Mouse (Mus musculus): ENCODE measurements around the gene Prkn.

Gene Prkn

DNA sequence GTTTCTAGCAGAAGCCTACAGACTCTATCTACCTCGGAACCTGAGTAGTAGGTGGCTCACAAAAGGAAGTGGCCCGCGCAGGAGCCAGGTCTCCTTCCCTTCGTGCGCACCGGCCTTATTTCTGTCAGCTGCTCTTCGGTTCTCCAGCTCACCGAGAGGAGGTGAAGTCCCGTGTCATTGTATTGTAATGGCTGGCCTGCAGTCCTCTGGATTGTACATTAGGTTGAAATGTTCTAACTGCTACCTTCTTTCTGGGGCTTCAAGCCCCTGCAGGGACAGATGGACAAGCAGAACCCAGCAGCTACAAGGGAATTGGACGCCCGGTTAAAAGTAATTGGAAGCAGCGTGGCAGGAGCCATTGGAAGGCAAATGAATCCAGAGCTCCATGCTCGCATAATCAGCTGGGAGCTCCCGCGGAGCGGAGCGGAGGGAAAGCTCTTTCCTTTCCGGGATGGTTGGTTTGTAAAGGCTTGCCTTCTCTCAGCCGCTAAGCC is 1072.7 kb downstream of the Prkn start:
- peak; percentile 62 for DNase-seq (ENCODE audit: extremely low spot score)

DNA sequence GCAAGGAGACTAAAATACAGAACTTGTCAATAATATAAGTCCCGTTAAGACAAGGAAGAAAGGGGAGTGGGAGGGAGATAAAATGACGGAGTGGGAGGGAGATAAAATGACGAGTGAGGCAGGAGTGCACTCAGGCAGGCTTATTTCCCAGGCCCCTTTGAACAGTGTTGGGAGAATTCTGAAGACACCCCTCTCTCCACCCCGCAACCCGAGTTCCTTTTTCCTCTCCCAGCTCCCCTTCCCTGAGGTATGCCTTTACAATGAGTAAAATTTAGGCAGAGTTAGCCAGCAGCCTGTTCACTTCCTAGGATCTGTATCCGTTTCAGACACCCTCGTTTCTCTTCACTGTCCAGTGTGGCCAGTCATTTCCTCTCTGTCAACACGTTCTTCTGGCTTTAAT is 1073.4 kb downstream of the Prkn start:
- DNase-seq (ENCODE audit: extremely low spot score), result peak; percentile 16

DNA sequence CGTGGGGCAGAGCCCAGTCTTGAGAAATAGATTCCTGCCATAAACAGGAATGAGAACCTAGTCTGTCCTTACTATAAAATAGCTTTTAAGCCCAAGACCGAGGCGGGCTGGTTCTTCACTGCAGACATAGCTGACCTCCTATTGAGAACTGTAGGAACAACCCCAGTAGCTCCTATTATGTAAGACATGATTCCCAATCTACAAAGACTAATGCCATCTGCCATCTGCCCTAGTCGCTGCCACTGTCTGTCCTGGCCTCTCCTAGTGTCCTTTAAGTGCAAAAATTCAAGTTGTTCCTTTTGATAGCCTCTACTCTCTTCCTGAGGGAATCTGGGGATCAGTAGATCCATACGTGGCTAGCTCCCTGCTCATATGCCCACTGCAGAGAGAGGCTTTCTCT is 1074.3 kb downstream of the Prkn start:
- no peak for DNase-seq (ENCODE audit: extremely low spot score)

DNA sequence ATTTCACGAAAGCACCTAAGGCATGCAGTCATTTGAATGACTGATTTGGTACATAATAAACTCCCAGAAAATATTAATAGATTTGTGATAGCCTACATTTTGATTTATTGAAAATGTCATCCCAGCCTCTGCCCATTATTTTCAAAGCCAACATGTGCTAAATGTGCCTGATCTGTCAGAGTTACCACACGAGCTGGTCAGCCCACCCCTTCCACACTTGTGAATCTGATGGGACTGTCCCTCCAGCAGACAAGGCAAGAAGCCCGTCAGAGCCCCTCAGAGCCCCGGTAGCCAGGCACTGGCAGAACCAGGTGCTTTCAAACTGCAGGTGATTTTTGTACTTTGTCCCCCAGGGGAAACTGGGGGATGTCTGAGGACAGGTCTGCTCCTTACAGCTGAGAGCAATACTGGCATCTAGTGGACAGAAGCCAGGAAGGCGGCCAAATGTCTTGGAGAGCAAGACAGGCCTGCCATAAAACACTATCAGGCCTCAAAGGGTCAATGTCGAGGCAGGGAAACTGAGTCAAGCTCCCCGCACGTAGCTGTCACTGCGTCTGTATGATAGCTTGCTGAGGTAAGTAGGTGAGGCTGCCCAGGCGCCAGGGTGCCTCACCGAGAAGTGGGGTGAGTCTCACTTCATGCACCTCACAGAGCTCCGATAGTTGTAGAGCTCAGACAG is 1078.1 kb downstream of the Prkn start:
- peak; percentile 46 for DNase-seq (ENCODE audit: extremely low spot score)

DNA sequence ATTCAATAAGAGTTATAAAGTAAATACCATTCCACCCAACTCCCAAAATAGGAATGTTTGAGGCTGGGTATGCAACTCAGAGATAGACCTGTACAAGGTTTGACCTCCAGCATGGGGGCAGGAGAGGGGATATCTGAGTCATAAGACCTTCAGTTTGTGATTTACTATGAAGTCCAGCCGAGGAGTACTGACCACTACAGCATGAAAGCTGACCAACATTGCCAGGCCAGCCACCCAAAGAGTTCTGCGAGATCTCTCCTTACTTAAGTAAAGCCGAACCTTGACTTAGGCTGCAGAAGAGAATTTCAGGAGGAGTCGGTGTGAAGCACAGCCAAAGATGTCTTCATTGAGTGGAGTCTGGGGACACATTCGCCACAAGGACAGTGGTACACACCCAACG is 1079.4 kb downstream of the Prkn start:
- no peak for DNase-seq (ENCODE audit: extremely low spot score)

DNA sequence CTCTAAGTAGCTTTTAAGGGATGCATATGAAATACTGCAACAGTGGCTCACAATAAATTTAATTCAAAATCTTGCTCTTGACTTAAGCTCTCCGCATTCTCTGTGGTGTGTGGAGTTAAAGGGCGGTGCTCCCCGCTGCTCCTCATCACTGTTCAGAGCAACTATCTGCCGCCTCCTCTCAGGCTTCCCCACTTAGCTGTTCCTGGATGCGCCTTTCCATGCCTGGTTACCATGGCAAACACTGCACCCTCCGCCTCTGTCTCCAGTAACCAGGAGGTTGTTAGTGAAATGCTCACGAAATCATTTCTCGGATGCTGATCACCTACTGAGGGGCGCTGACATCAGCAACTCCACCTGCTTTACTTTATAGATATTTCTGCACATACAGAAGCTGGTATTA is 1080.8 kb downstream of the Prkn start:
- DNase-seq (ENCODE audit: extremely low spot score), result no peak

DNA sequence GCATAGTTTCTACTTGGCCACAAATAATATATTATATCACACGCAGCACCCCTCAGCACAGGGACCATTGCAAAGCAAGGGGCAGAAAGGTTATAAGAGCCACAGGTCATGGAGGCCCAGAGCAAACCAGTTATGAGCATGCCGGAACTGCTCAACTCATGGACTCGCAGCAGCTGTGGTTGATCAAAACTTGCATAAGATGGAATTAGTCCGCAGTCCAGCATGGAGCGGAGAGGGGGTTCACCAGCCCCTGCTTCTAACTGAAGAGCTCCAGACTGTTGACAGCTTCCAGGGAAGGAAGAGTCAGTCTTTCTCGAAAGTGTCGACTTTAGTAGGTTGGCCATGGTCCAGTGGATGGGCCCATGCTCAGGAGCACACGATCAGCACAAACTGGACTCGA is 1083.8 kb downstream of the Prkn start:
- DNase-seq (ENCODE audit: extremely low spot score), result no peak

DNA sequence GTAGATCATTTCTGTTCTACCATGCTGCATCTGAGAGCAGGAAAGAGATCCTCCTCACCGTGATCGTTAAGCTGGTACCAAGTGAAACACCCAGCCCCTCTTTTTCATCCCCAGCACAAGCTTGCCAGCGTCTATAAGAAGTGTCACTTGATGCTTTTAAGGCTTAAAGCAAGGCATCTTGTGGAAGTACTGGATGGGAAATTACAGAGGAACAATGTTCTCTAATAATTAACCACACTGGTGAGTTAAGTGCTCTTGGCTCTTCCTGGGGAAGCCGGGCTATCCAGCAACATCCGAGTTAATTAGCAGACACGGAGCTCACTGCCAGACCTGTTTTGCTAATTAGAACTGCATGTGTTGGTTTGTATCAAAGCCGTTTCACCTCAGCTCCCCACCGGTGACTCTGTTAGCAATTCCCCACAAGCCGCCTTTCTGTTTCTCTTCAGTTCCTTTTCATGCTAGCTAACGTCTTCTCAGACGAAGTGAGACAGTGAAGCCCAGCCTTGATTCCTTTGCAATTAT is 1086.7 kb downstream of the Prkn start:
- DNase-seq (ENCODE audit: extremely low spot score), result no peak

DNA sequence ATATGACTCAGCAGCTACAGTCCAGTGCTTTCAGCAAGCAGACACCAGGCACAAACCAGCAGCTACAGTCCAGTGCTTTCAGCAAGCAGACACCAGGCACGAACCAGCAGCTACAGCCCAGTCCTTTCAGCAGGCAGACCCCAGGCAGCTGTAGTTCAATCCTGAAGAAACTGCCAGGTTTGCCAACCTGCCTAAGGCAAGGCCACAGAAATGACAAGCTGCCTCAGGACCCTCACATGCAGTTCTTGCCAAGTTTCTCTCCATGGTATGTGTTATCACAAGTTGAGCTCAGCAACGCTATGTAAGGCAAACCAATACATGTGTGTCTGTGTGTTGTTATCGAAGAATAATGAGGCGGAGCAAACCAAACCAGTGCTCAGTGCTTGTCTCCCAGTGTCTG is 1091.5 kb downstream of the Prkn start:
- no peak for DNase-seq (ENCODE audit: extremely low spot score)

DNA sequence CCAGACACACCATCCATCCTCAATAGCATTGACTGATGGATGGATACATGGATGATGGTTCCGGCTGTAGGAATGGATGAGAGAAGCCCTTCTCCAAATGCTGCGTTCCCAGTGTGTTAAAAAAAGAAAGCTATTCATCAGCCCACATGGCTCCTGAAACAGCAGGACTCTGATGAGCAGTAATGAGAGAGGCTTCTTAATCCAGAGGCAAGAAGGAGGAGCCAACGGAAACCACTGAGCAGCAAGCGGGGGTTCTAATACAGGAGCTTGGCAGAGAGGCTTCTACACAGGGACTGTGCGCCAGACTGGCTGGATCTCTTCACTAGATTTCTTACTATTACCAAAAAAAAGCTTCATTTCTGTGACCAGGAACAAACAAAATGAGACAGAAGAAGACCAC is 1093.6 kb downstream of the Prkn start:
- no peak for DNase-seq (ENCODE audit: extremely low spot score)

DNA sequence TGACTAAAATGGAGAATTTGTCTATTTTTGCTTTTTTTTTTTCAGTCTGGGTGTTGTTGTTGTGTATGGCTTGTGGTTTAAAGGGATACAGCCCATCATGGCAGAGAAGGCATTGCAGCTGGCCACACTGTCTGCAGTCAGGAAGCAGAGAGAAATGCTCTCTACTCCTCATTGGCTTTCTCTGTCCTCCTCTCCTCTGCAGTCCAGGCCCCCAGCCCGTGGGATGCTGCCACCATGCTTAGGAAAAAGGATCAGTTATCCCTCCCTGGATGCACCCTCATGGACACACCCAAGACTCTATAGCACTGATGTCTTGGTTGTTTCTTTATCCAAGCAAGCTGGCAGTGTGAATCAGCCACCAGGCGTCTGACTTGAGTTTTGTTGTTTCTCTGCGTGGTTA is 1107.3 kb downstream of the Prkn start:
- no peak for DNase-seq (ENCODE audit: extremely low spot score)

DNA sequence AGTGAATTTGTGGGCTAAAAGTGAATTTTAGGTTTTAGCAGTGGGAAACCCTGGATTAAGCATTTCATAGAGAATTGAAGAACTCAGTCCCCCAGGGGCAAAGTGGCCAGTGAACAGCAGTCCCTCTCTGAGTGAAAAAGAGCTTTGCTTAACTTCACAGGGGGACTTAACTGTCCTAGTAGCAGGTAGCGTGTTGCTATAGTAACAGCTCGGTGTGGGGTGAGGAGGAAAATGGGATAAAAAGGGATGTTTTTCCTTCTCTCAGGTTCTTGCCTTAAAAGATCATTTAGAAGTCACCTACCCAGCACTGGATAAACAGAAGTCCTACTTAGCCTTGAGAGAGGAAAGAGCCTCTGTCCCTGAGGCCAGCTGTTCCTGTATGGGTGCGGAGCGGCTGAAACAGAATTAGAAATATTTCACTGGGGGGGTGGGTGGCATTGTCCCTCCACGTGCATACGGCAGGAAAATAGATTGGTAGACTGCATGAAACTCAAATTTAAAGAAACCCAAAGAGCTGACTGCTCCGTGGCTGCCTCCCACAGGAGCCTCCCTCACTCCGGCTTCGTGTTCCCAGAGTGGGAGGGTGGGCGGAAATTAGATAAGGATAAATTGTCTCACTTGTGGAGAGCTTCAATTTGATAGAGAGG is 1109.5 kb downstream of the Prkn start:
- no peak for DNase-seq (ENCODE audit: extremely low spot score)

DNA sequence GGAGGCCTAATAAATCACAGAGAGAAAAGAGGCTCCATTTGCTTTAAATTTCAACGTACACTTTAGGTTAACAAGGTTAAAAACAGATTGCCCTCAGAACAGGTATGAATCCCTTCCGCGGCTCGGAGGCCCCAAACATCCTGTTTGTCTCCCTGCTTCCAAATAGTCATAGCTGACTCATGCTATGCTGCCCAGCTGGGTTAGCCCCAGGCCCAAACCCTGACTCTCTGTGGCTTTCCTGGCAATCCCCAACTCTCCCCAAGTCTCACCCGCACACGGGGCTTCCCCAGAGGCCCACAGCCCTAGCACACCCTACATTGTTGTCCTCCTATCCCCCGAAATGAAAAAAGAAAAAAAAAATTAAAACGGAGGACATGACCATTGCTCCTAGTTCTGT is 1110.0 kb downstream of the Prkn start:
- DNase-seq (ENCODE audit: extremely low spot score), result no peak

DNA sequence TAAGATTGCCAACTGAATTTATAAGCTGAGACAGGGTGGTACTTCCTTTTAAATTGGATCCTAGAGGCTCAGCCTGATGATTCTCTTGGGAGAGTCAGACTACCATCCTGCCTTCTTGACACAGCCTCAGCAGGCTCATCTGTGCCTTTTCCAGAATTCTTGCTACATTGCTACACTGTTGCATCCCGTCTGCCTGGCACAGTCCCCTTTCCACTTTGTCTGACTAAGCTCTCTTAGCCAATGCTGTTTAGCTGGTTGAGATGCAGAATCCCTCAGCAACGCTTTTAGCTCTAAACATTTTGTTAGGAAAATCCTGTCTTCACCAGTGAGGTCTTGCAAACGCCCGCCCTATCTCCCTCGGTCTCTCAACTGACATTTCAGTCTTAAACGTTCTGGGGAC is 1115.1 kb downstream of the Prkn start:
- no peak for DNase-seq (ENCODE audit: extremely low spot score)

DNA sequence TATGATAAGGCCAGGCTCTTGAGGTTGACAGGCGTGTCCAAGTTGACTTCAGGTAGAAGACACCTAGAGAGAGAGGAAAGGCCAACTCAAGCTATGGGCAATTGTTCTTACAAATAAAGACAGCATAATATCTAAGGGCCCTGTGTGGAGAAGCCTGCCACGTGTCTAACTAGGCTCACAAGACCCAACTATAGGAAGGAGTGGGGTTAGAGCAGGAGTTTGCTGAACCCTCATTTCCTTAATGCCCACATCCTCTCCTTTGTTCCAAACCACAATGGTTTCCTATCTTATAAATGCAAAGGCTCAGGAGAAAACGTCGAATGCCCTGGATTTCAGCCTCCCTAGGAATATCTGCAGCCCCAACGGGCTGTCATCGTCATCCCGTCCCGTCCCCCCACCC is 1120.3 kb downstream of the Prkn start:
- no peak for DNase-seq (ENCODE audit: extremely low spot score)

DNA sequence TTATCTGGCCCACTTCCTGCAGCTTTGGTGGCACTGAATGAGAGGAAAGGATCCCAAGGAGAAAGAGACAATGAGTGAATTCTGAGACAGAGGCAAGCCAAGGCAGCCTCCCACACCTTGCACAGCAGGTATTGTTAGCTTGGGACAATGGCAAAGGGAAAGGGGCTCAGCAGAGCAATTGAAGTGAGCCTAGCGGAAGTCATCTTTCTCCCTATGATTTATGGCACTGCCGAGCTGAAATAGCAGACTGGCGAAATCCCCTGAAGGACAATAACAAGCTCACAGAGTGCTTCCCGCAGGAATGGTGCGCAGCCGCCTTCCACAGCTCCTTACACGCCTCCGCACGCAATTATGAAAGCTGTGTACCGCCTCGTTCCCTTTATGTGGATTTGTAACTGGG is 1122.6 kb downstream of the Prkn start:
- DNase-seq (ENCODE audit: extremely low spot score), result no peak

DNA sequence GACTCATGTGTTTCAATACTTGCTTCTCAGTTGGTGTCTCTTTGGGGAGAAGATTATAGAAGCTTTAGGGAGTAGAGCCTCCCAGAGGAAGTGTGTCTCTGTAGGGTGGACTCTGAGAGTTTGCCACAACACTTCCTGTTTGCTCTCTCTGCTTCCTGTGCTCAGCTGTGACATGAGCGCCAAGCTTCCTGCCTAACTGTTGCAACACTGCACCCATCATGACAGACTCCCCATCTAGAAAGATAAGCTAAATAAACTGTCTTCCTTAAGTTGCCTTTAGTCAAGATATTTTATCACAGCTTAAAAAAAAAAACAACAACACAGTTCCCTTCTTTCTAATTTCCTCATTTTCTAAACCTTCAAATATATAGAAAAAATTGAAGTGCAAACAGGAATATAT is 1130.0 kb downstream of the Prkn start:
- no peak for DNase-seq (ENCODE audit: extremely low spot score)

DNA sequence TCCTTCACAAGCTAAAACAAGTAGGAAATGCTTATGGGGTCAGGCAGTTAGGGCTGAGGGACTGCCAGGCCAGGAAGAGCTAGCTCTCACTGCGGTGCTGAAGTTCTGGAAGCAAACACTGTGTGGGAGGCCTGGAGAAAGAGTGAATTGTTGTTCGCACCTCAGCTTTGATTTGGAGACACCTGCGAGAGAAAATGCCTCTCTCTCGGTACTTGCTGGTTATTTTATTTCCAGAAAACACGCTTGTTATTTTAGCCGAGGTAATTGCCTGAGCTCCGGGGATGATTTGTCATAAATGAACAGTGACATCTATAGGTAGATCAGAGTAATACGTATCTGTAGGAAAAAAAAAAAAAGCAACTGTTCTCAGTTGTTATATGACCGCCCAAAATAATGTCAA is 1132.4 kb downstream of the Prkn start:
- DNase-seq (ENCODE audit: extremely low spot score), result peak; percentile 32

DNA sequence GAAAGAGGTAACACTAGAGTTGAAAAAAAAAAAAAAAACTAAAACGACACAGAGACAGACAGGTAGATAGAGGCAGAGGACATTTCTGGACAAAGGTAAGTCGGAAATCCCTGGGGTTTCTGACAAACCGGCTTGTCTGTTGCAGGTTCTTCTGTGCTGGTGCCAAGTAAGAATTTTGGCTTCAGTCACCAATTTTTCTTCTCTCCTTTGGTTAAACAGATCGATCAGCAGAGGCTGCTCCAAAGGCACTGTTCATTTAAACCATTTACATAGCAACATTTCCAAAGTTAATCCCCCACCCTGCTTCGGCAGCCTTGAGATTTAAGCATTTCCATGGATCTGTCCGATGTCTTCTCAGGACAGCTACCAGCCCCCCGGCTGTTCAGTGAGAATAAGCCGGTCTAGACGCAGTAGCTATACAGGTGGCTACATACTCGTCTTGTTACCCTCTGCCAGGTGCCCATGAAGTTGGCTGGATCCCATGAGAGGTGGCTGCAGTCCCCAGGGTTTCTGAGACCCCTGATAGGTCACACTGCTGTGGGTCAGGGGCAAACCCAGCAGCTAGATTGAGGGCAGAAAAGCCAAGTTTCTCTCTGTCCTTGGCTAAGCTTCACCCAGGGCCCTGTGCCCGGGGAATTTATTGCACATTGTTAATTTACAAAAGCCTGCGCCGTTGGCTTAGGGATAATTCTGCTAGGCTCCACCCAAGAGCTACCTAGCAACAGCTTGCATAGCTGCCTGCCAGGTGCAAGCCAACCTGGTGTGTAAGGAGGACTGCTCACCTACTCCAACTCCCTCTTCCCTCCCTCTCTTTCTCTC is 1133.0 kb downstream of the Prkn start:
- DNase-seq (ENCODE audit: extremely low spot score), result no peak

DNA sequence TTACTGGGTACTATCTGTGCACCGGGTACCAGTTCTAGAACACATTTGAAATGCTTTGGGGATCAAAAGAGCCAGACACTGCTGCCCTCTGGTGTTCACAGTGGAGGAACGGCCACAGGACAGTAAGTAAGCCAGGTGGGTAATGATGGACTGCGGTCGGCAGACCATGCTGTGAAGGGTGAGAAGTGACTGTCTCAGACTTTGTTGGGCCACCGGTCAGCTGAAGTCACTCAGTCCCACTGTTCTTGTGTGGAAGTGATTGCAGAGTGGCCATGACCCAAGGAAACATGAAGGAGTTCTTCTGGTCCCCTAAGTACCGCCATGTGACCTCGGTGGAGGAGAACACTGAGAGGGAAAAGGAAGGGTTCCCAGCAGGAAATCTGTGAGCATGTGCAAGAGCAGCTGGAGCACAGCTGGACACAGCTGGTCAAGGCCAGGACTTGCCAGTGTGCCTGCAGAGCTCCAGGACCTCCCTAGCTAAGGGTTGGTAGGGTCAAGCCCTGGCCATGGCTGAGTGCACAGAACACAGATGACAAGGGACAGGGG is 1135.0 kb downstream of the Prkn start:
- peak; percentile 39 for DNase-seq (ENCODE audit: extremely low spot score)

DNA sequence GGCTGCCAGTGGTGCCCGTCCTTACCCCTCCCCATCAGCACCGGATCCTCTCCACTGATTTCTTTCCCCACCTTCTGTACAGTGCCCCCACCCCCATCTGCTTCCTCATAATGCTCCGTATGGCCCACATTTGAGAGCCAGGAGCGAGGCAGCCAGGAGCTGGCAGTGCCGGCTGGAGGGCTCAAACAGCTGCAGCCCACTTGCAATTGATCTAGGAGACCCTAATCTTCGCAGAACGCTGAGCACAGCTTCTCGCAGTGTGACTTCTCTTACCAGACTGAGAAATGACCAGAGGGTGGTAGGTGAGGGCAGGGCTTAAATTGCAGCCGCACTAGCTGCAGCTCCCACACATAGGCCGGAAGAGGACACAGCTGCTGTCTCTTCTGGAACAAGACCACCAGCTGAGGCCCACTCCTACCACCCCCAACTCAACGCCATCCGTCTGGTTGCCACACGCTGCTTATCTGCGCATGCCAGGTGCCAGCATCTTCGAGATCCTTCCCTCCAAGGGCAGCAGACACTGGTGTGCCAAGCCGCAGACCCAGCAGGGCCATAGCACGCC is 1138.2 kb downstream of the Prkn start:
- no peak for DNase-seq (ENCODE audit: extremely low spot score)

DNA sequence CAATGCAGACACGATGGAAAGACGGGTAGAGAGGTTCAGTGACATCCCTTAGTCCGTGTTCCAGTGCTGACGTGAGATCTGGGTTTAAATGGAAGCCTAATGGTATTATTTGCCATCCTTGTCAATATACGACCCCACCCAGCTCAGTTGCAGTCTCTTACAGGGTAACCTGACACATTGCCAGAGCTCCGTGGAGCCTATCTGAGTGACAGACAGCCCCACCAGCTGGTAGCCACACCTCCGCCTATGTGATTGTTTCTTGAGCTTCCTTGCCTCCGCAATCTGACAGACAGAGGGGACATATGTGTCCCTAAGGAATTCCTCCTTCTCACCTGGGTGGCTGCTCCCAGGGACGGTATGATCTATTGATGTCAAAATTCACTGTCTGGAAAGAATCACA is 1141.5 kb downstream of the Prkn start:
- DNase-seq (ENCODE audit: extremely low spot score), result no peak

All from embryo, embryonic 9.5 days (tissue).